Mouse (Mus musculus) heart, adult 9 months (tissue): ENCODE measurements around the gene Senp8.
"Not testable (repeated sequence)": the region's sequence is repeated elsewhere in the genome, so short reads cannot be mapped to it uniquely, and the experiment has no call there.

Experiments
- DNase-seq, 2 experiments: peaks; one replicate each; pipeline ENCODE4 v3.0.0; 2022; ENCODE audit warnings: low spot score in 2 of 2

Gene Senp8

DNA sequence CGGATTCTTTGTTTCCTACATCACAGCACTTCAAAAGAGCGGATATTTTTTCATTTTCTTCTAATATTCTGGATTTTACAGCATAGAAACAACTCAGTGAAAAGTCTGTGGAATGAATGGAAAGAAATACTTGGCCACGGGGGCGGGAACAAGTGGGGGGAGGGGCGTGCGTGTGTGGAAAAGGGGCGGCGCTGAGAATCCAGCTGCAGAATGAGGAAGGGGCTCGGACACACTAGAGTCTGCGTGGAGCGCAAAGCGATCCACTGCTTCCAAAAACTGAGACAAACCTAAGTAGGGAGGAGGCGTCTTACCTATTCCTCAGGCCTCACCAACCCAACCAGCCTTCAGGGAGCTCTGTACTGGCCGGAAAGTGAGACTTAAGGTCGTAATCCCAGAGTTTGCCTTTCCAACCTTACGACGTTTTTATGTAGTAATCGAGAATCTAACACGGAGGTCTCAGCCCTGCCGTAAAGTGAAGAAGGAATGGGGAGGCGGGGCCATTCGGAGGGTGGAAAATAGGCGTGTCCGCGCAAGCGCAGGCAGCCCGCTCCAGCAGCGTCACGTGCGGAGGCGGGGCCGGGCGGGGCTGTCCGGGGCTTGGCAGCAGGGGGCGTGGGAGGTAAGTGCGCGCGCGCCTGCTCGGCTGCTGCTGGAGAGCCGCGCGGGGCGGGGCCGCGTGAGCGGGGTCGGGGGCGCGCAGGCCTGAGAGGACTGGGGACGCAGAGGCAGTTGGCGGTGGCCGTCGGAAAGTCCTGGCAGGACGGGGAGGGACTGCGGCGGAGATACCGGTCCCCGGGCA is at the start of gene Senp8, which contains the start of gene Myo9a:
Senp8 (minus strand) TSS at position 444 of the 799 bp plus-strand sequence.
Myo9a (plus strand) TSS at position 630 of the 799 bp plus-strand sequence.
- peak; percentile 99 for DNase-seq

DNA sequence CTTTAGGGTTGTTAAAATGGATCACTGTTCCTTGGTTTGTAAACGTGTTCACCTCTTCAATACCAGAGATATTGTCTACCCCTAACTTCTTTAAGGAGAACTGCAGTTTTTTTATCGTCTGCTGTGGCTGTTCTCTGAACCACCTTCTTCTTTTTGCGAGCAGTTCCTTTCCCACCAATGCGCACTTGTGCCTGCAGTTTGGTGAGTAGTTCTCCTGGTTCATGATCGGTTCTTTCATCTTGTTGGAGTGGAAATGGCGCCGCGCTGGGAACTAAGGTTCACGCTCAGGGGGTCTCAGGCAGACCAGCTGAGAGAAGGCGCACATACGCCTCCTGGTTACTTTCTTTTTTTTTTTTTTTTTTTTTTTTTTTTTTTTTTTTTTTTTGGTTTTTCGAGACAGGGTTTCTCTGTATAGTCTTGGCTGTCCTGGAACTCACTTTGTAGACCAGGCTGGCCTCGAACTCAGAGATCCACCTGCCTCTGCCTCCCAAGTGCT is 16.5 kb upstream of the Senp8 start:
- DNase-seq, result not testable (repeated sequence)

DNA sequence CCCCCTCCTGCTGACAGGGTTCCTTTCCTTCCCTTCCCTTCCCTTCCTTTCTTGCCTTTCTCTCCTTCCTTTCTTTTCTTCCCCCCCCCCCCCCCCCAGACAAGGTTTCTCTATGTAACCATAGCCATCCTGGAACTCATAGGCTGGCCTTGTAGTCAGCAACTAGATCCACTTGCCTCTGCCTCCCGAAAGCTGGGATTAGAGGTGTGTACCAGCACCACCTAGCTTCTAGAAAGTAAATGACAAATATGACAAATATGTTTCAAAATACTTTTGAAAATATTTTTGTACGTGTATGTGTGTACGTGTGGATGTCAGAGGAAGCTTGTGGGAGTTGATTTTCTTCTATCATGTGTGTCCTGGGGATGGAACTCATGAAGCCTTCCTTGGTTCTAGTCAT is 10.0 kb upstream of the Senp8 start:
- no peak for DNase-seq

DNA sequence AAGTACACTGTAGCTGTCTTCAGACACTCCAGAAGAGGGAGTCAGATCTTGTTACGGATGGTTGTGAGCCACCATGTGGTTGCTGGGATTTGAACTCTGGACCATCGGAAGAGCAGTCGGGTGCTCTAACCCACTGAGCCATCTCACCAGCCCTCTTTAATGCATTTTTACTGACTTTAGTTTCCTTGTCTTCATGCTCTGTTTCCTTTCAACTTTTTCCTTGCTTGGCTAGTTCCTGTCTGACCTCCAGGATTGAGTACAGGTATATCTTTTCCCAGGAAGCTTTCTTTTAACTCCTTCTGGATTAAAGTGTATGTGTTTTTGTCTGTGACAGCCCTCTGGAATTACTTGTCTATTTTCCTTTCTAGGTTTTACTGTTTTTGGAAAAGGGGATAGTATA is 6.5 kb upstream of the Senp8 start:
- DNase-seq, result not testable (repeated sequence)

DNA sequence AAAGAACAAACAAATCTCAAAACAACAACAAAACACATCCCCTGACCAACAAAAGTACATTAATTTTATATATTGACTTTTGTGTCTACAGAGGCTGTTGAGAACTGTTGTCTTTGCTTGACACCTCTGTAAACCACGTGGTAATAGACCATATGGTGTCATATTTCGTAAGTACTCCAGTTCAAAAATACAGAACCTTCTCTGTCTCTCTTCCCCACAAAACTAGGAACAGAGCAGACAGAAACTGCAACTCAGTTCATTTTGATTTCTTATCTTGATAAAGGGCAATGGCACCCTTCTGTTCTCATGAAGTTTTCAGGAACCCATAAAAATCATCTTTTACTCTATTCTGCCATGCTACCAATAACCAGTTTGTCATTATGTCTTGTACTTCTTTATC is 4.7 kb upstream of the Senp8 start:
- no peak for DNase-seq

DNA sequence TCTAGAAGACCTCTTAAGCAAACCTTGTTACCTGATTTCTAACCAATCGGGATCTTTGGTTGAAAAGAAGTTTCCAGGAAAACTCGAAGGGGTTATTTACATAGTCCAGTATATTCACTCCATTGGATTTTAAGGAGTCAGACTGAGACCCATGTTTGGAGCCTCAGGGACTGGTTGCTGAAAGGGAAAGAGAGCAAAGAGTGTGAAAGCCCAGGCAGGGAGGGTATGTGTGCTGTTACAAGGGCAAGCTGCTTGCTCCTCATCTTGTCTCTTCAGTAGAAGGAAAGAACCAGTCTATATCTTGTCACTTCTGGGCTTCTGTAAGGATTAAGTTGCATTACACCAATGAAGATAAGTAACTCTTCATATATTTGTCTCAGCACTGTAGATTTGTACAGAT is 1.5 kb upstream of the Senp8 start:
- no peak for DNase-seq

DNA sequence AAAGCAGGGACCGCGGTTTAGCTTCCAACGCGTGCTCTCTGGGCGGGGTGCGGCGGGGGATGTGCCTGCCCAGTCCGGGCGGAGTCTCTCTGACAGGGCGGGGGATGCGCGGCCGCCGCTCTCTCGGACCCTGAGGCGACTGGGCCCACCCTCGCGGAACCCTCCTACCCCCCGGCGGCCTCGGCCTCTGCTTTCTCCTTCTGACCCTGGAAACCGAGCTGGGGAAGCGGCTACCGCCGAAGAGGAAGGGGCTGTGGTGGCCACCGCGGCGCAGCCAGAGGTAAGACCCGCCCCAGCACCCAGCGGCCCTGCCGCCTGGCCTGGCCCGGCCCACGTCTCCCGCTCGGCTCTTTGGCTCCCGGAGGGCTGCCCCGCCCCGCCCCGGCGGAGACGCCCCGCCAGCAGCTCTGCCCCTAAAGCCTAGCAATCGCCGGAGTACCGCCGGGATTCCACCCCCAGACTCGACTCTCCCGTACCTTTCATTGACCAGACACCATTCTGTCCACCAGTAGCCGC is 614 bp upstream of the Senp8 start:
- peak; percentile 92 to 94 for DNase-seq

DNA sequence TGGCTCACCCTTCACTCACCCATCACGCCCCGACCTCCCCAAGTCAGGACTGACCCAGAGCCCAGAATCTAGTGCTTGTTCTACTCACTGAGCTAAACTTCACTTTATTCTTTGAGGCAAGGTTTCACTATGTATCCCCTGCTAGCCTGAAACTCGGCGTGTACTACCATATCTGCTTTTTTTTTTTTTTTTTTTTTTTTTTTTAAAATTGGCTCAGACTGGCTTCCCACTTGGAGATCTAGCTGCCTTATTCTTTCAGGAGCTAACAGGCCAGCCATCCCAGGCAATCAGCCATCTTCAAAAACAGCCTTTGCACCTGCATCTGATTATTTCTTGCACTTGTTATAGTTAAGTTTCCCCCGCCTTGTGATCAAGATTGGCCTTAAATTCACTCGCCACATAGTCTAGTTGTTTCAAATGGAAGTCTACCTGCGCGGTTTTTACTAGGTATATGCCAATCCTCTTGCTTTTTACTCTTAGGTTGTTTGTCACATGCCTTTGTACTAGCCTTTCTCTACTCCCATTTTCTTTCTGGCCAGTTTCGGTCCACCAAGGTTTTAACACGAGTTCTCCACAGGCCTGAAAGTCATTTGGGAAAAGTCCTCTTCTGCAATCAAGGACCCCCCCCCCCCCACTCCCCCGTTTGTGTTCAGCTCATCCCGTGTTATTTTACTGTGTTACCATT is 787 bp downstream of the Senp8 start:
- DNase-seq, result no peak

DNA sequence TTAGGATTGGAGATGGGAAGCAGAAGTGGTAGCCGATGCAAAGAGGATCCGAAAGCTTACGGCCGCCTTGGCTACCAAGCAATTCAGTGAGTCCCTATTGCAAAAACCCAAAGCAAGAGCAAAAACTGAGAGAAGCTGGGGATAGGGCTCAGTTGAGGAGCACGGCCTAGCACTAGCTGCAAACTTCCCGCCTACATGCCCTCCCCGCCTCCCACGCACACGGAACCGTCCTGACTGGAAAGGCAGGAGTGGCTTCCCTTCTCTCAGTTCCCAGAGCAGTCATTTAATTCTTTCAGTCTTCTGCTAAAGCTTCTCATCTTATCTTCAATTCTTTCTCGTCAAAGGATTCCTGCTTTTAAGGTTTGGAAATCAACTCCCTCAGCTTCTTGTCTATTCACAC is 1.5 kb downstream of the Senp8 start:
- DNase-seq, result peak in 1 of 2 experiments; percentile 11

DNA sequence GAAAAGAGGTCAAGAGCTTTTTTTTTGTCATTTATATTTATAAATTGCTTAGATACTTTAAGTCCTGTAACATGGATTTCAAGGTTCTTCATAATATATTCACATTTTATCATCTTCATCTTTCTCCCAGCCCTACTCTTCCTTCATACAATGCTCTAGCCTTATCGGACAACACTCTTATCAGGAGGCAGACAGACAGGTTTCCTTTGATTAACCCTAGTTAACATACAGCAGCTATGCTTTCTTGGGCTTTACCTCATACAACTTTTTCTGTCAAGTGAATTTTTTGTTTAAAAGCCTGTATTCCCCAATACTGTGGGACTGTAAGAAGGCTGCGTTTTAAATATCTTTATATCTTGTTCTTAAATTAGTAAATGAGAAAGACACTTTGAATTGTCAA is 2.1 kb downstream of the Senp8 start:
- DNase-seq, result no peak

DNA sequence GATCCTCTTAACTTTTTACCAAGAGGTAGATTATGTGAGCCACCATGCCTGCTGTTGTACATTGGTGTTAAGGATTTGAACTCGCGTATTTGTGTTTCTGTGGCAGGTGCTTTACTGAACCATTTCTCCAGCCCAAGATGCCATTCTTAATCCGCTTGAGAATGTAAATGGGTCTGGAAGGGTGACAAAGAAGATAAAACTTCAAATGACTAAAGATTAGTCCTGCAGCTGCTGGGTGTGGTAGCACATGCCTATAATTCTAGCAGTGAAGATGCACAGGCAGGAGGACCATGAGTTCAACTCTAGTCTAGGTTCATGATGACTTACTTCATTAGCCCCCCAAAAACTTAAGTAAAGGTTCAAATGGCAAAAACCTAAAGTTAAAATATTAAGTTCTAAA is 6.6 kb downstream of the Senp8 start:
- no peak for DNase-seq

DNA sequence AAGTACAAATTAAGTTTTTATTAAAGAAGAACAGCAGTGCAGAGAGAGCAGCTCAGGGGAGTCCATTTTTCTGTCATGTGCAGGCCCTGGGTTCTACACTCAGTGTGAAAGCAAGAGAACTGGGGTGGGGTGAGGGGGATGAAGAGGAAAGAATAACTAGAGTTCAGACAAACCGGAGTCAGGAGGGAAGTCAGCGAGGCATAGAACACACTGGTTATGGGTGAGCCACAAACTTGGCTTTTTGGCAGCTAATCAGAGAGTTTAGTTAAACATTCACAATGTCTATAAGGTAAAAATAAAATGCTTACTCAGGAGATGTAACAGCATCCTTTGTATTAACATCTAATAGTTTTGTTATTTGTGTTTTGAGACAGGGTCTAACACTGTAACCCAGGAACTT is 9.9 kb downstream of the Senp8 start:
- no peak for DNase-seq

DNA sequence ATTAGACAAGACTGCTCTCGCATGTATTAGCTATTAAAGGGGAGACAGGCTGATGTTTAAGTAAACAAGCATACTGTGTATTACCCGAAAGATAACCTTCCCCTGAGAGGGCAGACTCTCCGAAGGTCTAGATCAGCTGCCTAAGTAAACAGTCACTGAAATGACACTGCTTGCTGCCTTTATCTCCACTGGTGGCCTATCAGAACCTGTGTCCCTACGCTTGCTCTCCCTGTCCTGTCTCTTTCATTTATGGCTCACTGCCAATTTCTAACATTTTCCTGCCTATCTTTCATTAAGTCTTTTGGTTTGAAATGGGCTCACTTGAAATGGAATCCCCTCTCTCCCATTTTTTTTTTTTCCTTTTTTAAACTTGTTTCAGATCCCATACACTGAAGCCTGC is 15.1 kb downstream of the Senp8 start:
- DNase-seq, result no peak

DNA sequence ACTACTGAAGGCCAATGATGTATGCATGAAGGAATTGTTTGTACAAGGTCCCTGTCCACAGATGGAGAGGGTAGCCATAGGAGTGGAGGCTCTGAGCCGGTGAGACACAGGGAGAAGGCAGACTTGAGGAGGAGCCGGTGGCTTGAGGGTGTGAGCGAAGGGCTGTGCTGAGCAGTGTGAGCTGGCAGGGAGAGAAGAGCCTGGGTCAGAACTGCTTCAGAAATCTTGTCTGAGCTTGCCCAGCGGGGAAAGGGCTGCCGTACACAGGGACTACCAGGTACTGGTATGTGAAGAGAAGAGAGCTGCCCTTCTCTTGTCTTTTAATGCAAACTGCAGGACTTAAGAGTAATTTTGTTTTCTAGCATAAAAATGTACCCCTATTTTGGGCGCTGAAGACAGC is 17.4 kb downstream of the Senp8 start:
- DNase-seq, result no peak

DNA sequence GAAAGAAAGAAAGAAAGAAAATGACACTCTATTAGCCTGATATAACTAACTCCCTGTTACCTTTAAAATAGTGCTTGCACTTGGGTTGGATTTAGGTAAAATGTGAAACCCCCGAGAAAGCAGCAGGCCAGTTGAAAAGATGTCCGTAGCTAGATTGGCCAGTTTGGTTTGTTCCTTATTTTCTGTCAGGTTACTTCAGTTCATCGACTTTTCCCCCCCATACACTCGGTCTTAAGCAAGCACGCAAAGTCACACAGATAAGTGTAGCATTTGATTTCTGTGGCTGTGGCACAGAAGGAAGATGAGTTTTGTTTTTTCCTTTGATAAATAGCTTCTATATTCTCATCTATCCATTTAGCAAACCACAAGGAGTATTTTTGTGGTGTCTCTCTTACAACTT is 19.4 kb downstream of the Senp8 start:
- DNase-seq, result no peak

DNA sequence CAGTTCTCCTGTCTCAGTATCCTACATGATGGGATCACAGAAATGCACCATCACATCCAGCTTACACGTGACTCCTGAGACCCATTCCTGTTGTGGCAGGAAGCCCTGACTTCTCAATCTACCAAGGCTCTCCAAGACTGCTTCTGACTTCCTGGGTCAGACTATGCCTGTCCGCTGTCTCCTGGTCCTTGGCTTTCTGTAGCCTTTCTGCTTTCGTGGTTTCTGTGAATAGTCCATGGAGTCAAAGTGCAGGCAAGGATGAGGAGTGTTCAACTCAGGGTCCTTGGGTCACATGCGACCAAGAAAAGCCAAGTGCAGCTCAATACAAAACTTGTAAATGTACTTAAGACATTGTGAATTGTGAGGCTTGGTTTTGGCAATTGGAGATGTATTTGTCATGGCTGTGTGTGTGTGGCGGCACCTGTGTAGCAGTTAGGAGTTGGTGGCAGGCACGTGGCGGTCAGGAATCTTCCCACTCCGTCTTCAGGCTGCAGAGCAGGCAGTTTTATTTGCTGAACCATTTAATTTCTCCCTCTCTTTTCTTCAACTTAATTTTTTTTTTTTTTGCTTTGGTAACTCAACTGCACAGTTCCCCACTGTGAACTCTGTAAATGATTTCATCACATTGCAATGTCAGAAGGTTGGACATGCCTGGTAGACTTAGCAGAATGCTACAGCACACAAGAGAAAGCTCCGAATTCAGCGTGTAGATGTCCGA is 22.8 kb downstream of the Senp8 start:
- no peak for DNase-seq

DNA sequence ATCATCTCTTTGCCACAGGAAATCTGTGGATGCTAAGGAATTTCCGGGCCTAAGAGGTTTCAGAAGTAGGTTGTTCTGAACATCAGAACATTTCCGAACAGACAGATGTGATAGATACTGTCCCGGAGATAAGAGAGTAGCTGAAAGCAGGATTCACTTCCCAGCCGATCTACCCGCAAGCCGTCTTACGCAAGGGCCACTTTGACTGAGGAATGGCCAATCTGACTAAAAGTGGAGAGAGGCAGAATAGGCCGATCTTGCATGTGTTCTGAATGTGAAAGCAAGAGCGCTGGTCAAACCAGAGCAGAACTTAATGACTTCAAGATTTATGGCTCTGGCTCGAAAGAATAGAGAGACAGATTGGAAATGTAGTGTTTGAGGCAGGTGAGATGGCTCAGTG is 25.0 kb downstream of the Senp8 start:
- no peak for DNase-seq

DNA sequence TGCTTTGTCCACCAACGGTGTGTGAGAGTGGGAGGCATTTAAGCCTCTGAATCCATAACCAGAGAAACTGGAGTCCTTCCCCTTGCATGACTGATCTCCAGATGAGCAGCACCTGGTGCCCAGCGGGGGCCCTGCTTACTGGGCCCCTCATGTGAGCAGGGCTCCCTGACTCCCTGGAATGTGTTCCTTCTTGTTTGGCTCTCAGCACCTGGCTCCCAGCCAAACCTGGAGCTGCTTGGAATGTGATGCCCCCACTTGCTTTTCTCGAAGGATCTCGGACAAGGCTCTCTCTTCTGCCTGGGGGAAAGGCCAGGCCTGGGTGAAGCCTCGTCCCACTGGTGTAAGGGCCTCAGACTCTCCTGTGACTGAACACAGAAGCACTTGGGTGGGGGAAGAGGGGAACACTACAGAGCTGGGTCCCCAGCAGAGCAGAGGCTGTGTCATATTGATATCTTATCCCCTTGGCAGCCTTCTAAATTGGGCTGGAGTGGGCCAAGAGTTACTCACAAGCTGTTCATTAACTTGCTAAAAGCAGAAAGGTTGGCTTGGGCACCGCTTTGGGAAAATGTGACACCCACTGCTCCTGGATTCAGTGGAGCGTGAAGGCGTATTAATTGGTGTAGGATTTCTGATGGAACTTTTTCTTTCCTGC is 26.6 kb downstream of the Senp8 start:
- DNase-seq, result peak in 1 of 2 experiments; percentile 7

DNA sequence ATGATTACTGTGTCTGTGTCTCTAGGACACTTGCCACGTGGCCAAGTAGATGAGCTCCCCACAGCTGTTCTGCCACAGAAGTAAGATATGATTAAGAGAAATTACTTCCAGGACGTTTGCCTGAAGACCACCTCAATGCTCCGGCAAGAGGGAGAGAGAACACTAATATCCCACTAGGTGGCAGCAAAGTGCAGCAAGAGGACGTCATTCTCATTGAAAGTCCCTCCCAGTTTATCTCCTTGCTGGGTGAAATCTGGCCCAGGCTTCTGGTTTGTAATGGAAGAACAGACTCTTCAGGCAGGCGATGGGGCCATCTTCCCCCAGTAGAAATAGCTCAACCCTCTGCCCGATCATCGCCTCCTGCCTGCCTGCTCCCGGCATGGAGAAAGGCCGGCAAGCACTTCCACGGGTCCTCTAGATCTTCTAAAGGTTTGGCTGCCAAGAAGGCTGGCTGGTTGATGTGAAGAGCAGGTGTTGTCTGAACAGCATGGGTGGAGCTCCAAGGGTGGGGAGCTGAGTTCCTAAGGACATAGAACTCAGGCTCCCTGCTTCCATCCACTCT is 27.3 kb downstream of the Senp8 start:
- peak; percentile 64 to 75 for DNase-seq

DNA sequence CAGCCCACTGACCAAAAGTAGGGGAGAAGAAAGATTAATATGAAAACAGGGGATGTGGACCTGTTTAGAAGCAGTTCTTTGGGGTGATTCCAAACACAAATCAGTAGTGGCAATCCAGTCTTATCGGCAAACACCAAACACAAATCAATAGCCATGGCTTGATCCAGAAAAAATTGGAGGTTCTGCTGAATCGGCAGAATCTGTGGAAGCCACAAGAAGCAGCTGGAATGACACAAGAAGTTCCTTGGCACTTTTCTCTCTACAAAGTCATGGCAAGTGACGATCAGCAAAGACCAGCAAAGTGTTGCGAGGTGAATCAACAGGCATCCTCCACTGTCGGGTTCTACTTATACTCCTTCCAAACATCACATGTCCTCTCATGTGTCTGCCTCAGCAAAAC is 29.4 kb downstream of the Senp8 start:
- DNase-seq, result no peak

DNA sequence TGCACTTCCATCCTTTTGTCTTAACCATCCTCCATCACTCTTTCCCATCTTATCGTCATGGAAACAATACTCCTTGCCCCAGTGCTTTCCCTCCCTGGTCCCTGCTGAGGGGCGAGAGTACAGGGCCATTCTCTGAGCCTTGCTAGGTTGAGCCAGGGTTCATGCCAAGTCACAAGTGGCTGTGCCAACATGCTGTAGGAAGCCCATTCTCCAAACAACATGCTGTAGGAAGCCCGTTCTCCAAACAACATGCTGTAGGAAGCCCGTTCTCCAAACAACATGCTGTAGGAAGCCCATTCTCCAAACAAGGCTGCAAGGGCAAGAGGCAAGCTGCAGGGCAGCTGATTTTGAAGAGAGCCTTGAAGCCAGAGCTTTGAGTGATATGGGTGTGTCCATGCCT is 32.3 kb downstream of the Senp8 start:
- no peak for DNase-seq
